ENCODE assay signal across 7 mouse cellular contexts in the genomic region with DNA sequence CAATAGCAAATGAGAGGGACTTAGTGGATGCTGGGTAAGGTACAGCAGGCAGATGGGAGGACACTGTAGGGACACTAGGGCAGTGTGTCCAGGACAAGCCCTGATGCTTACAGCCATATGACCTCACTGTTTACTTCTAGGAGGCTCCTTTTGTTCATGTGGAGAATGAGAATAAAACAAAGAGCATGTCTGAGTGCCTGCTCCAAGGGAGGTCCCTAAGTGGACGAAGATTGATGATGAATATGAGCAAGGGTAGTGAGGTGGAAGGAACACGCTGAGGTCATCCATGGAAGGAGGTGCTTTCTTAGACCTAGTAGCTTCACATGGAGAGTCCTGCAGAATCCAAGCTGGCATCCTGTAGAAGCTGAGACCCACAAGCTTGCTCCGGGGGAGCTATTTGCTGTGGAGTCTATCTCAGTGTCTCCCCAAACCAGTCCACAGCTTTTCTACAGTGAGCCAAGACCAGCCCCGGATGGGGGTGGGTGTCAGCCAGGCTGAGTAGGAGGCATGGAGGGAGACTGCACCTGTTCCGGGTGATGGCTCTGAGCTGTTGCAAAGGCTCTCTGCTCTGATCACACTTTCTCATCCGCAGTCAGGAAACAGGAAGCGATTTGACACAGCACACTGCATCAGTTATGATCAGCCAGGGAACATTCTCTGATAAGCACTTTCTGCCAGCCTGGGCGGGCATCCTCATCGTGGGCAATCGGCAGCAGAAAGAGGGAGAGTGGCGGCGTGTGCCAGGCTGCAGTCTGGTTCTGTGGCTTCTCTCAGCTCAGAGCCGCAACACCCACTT.
DNase-seq lines count a peak whose midpoint lies in the region; ATAC-seq lines count a peak whose summit lies in the region.

No protein-coding gene starts in this region.

- no peaks in the 10 kb centered on the region for H3K9me3 ChIP-seq in hindbrain, embryonic 12.5 days (replicated peaks)
- no peaks in the 10 kb centered on the region for H3K9me3 ChIP-seq in midbrain, embryonic 16.5 days (replicated peaks; ENCODE audit: control insufficient read depth, low read length, poor library complexity, severe bottlenecking)

- no peak overlapping the region for H3K4me2 ChIP-seq in hindbrain, embryonic 12.5 days (replicated peaks)
- no peak overlapping the region for H3K4me2 ChIP-seq in midbrain, embryonic 16.5 days (ENCODE audit: low read length)

- 61% methylated on average over 13 of the region's 13 CpGs for WGBS in hindbrain, embryonic 12.5 days
- 67% methylated on average over 13 of the region's 13 CpGs for WGBS in midbrain, embryonic 16.5 days

- H3K27ac ChIP-seq in hindbrain, embryonic 12.5 days = peak overlapping the region; percentile 62
- H3K27ac ChIP-seq in midbrain, embryonic 16.5 days (ENCODE audit: low read length) = peak overlapping the region; percentile 58; the same call in 1 of the 2 replicates

- no peaks in the 10 kb centered on the region for H3K36me3 ChIP-seq in hindbrain, embryonic 12.5 days
- H3K36me3 ChIP-seq in midbrain, embryonic 16.5 days (ENCODE audit: control insufficient read depth, insufficient read depth, low read length) = no peaks in the 10 kb centered on the region

- H3K4me1 ChIP-seq in hindbrain, embryonic 12.5 days = peaks cover 17% of the 10 kb centered on the region
- peaks cover 4% of the 10 kb centered on the region; the same call in 1 of the 2 replicates for H3K4me1 ChIP-seq in midbrain, embryonic 16.5 days (ENCODE audit: control insufficient read depth, insufficient read depth, low read length)

- H3K4me3 ChIP-seq in hindbrain, embryonic 12.5 days = no peak overlapping the region
- no peak overlapping the region for H3K4me3 ChIP-seq in midbrain, embryonic 16.5 days (ENCODE audit: low read depth, low read length)

- no peak overlapping the region for H3K9ac ChIP-seq in hindbrain, embryonic 12.5 days
- no peak overlapping the region for H3K9ac ChIP-seq in midbrain, embryonic 16.5 days (ENCODE audit: low read depth, low read length)

- H3K27me3 ChIP-seq in hindbrain, embryonic 12.5 days = no peaks in the 10 kb centered on the region
- no peaks in the 10 kb centered on the region for H3K27me3 ChIP-seq in midbrain, embryonic 16.5 days (ENCODE audit: control insufficient read depth, insufficient read depth, low read depth, low read length)

- ATAC-seq in hindbrain, embryonic 12.5 days (ENCODE audit: low FRiP score) = peak; percentile 64
- ATAC-seq in midbrain, embryonic 16.5 days = 0 out of 2 replicates have a peak, but pooled peaks have one; percentile 36

- DNase-seq in ZHBTc4 (ENCODE audit: low read depth, low spot score) = peak; percentile 21
- peak; percentile 51 to 54 for DNase-seq in cerebellum, adult 18-20 months
- DNase-seq in adrenal gland, postnatal 4 days (ENCODE audit: low spot score in 2 of 2) = no peak
- DNase-seq in heart, postnatal 4 days = no peak
- no peak for DNase-seq in urinary bladder, adult 18-20 months (ENCODE audit: low spot score in 2 of 2)

Comparison
In these comparisons a context has a peak if more than half of its experiments do, and no peak if none do; other contexts are left out.
1. DNase-seq: peak in ZHBTc4 (single experiment) and cerebellum, adult 18-20 months (2 of 2); none in adrenal gland, postnatal 4 days (0 of 2), heart, postnatal 4 days (single experiment) and urinary bladder, adult 18-20 months (0 of 2).